Mouse (Mus musculus): ENCODE measurements around the gene Pml.

- TF ChIP-seq CTCF (conservative IDR thresholded peaks at IDR 0.05; ENCODE audit: low read length) = no peak
- TF ChIP-seq NANOG (IDR thresholded peaks at IDR 0.05; ENCODE audit: borderline replicate concordance, low read length) = no peak
- no peak for TF ChIP-seq POU5F1 (IDR thresholded peaks at IDR 0.05; ENCODE audit: borderline replicate concordance, low read length)
These were observed 47.6 kb downstream of the Pml start for GRCm38 (mm10) chr9:58201861-58202549.

Data from E14TG2a.4 (cell line).